Mouse (Mus musculus): ENCODE data around the gene Olfr649.

Olfr649 gene

GRCm38 (mm10) chr7:104195885-104196284 lies at the start of gene Olfr649:
Gene Olfr649 (minus strand): TSS chr7:104195985.
- DNase-seq (ENCODE audit: low read depth in 2 of 2, low spot score in 2 of 2) = no peak

GRCm38 (mm10) chr7:104244287-104245181 lies 48.7 kb upstream of the Olfr649 start, which contains the start of gene Trim34a:
Gene Trim34a (plus strand): TSS chr7:104244457.
- DNase-seq (ENCODE audit: low read depth in 2 of 2, low spot score in 2 of 2) = peak; percentile 63 to 75

DNA sequence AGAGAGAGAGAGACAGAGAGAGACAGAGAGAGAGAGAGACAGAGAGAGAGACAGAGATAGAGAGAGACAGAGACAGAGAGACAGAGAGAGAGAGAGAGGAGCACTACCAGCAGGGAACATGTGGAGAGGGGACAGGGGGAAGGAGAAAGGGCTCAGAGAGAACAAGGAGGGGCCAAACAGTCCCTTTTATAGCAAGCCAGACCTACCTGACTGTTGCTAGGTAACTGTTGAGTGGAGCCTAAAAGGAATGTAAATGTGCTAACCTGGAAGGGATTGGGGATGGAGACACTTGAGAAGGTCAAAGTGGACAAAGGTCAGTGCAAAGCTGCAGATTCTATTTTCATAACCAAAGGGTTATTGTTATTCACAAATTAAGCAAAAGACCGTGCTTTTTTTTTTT lies 47.8 kb upstream of the Olfr649 start:
- no peak for DNase-seq (ENCODE audit: low read depth in 2 of 2, low spot score in 2 of 2)

- DNase-seq (ENCODE audit: low read depth in 2 of 2, low spot score in 2 of 2) = no peak
Measured at GRCm38 (mm10) chr7:104240857-104241256, 45.1 kb upstream of the Olfr649 start.

DNA sequence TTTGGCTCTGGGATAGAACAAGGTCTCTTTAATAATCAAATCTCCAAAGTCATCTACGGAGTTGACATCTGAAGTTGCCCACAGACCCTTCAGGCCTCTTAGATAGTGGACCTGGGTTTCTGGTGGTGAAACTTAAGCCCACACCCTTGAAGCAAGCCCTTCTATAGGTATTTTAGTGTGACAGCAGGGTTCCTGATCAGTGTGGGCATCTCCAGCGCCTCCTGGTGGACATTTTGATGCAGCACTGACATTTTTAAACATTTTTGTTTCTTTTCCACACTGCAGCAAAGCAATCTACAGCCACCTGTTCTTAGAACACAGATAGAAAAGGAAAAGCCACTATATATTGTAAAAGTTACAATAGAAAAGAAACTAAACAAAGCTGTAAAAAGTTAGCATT lies 35.4 kb upstream of the Olfr649 start:
- peak; percentile 25 to 43 for DNase-seq (ENCODE audit: low read depth in 2 of 2, low spot score in 2 of 2)

- peak in 1 of 2 experiments; percentile 7 for DNase-seq (ENCODE audit: low read depth in 2 of 2, low spot score in 2 of 2)
Measured at GRCm38 (mm10) chr7:104218701-104219569, 23.1 kb upstream of the Olfr649 start, which contains the start of gene Trim6. Gene Trim6 (plus strand): TSS chr7:104218793.

GRCm38 (mm10) chr7:104217881-104218280 lies 22.1 kb upstream of the Olfr649 start:
- no peak for DNase-seq (ENCODE audit: low read depth in 2 of 2, low spot score in 2 of 2)

DNA sequence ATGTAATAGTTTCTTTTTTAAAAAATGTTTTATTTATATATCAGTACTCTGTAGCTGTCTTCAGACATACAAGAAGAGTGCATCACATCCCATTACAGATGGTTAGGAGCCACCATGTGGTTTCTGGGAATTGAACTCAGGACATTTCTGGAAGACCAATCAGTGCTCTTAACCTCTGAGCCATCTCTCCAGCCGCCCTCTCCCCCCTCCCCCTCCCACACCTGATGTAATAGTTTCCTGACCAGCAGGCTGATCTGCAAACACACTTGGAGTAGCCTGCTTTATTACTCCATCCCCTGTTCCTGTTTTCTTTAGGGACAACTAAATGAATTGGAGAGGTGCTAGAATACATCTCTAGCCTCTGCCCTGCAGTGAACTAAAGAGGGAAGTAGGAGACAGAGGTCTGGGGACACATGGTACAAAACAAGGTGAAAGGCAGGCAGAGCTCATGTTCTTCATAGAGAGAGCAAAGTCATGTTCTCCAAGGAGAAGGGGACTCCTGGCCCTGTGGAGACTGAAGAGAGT lies 20.3 kb upstream of the Olfr649 start:
- DNase-seq (ENCODE audit: low read depth in 2 of 2, low spot score in 2 of 2) = no peak

- no peak for DNase-seq (ENCODE audit: low read depth in 2 of 2, low spot score in 2 of 2)
Measured at GRCm38 (mm10) chr7:104206197-104206596, 10.4 kb upstream of the Olfr649 start.

- peak; percentile 51 to 53 for DNase-seq (ENCODE audit: low read depth in 2 of 2, low spot score in 2 of 2)
Measured at GRCm38 (mm10) chr7:104199822-104200221, 4.0 kb upstream of the Olfr649 start.

GRCm38 (mm10) chr7:104191275-104191674 lies 4.5 kb downstream of the Olfr649 start:
- no peak for DNase-seq (ENCODE audit: low read depth in 2 of 2, low spot score in 2 of 2)

DNA sequence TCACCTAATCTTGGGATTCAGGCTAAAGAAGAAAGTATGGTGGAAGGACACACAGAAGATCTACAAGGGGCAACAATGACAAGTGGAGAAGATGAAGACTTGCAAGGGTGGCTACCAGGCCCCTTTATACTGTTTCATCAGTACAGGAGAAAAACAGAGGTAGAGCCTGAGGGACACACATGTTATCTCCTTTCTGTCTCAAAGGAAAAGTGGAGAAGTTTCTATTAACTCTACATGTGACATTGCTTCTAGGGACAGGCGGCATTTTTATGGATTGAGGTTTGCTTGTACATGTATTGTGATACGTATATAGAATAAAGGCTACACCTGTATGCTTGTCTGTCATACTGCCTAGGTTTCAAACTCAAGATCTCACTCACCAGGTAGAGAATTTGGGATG lies 12.5 kb downstream of the Olfr649 start, which contains the start of gene Olfr648:
Gene Olfr648, minus strand, starts transcription at position 101 of the 400 bp plus-strand sequence.
- DNase-seq (ENCODE audit: low read depth in 2 of 2, low spot score in 2 of 2) = no peak

GRCm38 (mm10) chr7:104179074-104179473 lies 16.7 kb downstream of the Olfr649 start:
- DNase-seq (ENCODE audit: low read depth in 2 of 2, low spot score in 2 of 2) = no peak

- DNase-seq (ENCODE audit: low read depth in 2 of 2, low spot score in 2 of 2) = no peak
Measured at GRCm38 (mm10) chr7:104178422-104179054, 17.2 kb downstream of the Olfr649 start.

GRCm38 (mm10) chr7:104175085-104175484 lies 20.7 kb downstream of the Olfr649 start:
- DNase-seq (ENCODE audit: low read depth in 2 of 2, low spot score in 2 of 2) = no peak

- DNase-seq (ENCODE audit: low read depth in 2 of 2, low spot score in 2 of 2) = peak; percentile 16 to 28
Measured at GRCm38 (mm10) chr7:104169634-104170204, 26.1 kb downstream of the Olfr649 start.

DNA sequence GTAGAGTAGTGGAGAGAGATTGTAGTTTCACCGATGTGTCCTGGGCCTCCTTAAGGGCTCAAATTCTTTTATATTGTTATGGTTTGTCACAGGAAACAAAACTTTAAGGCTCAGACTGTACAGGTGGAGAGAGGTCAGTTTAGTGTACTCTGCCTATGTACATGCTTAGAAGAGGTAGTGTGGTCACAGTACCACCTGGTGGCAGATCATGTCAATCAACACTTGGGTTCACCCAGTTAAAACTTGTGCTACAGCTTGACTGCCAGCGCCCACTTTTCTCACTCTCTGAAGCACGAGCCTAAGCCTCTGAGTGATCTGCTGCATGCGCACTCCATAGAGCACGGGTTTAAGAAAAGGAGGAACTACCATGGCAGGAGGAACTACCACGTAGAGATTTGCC lies 28.7 kb downstream of the Olfr649 start:
- no peak for DNase-seq (ENCODE audit: low read depth in 2 of 2, low spot score in 2 of 2)

- DNase-seq (ENCODE audit: low read depth in 2 of 2, low spot score in 2 of 2) = no peak
Measured at GRCm38 (mm10) chr7:104150456-104150855, 45.3 kb downstream of the Olfr649 start, which contains the start of gene Ubqlnl. Gene Ubqlnl (minus strand): TSS chr7:104150556.

- no peak for DNase-seq (ENCODE audit: low read depth in 2 of 2, low spot score in 2 of 2)
Measured at GRCm38 (mm10) chr7:104143179-104143578, 52.6 kb downstream of the Olfr649 start, which contains the start of gene Ubqln3. Gene Ubqln3 (minus strand): TSS chr7:104143279.

All from CD8-positive naive resting alpha-beta T cell, adult 2 months (primary cell).